In the genomic region with DNA sequence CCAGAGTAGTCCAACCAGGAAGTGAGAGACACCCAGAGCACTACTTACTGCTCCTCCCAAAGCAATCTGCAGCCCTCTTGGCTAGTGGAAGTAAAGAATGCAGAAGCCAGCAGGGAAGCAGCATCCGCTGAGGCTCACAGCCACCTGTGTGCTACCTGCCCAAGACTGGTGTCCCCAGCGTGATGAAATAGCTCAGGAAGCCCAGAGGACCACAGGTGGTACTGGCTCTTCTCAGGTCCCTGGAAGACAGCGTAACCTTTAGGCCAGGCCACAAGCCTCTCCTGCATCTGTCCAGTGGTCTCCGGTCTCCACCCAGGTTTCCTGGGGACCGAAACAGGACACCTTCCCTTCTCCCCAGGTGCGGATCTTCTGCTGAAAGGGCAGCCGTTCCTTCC, we compare ENCODE assay signal across 8 mouse cellular contexts. TPM values are rescaled to one million over a fixed set of nuclear protein-coding genes. Genes with fewer than 3 reads are reported as not detected.
A peak's percentile ranks its signal among the peaks of the same experiment; 100 is the strongest.
DNase-seq lines count a peak whose midpoint lies in the region; ATAC-seq and TF ChIP-seq lines count a peak whose summit lies in the region.

No protein-coding gene starts in this region.

- no peak for TF ChIP-seq CTCF in bone marrow macrophage, adult 2 months (IDR thresholded peaks at IDR 0.05; ENCODE audit: low read depth, low read length)

- H3K9ac ChIP-seq in forebrain, embryonic 13.5 days, result peak overlapping the region; percentile 78
- H3K9ac ChIP-seq in intestine, embryonic 15.5 days, result peak overlapping the region; percentile 61
- no peak overlapping the region for H3K9ac ChIP-seq in liver, embryonic 13.5 days
- H3K9ac ChIP-seq in neural tube, embryonic 13.5 days, result peak overlapping the region; percentile 84

- peak overlapping the region; percentile 96 for H3K27ac ChIP-seq in bone marrow macrophage, adult 2 months (ENCODE audit: insufficient read depth, low read depth, low read length)
- no peak overlapping the region for H3K27ac ChIP-seq in forebrain, embryonic 13.5 days
- H3K27ac ChIP-seq in intestine, embryonic 15.5 days, result 0 out of 2 replicates have a peak overlapping the region, but pooled peaks have one; percentile 27
- peak overlapping the region; percentile 34; the same call in 1 of the 2 replicates for H3K27ac ChIP-seq in liver, embryonic 13.5 days
- H3K27ac ChIP-seq in neural tube, embryonic 13.5 days (replicated peaks), result peak overlapping the region; percentile 76; the same call in 1 of the 2 replicates

- WGBS in forebrain, embryonic 13.5 days, result 13% methylated on average over 7 of the region's 7 CpGs
- 22% methylated on average over 7 of the region's 7 CpGs for WGBS in intestine, embryonic 15.5 days
- WGBS in liver, embryonic 13.5 days (ENCODE audit: insufficient replicate concordance), result 26% methylated on average over 7 of the region's 7 CpGs
- 11% methylated on average over 7 of the region's 7 CpGs for WGBS in neural tube, embryonic 13.5 days

- no peak for TF ChIP-seq POLR2A in bone marrow macrophage, adult 2 months (IDR thresholded peaks at IDR 0.05; ENCODE audit: borderline replicate concordance, low read depth, low read length)

- peak; percentile 24 for DNase-seq in CD4-positive, CD25-positive, alpha-beta regulatory T cell, adult 2 months (ENCODE audit: low read depth, low spot score)
- DNase-seq in liver, embryonic 13.5 days, result no peak
- DNase-seq in ovary, postnatal 14 days (ENCODE audit: low spot score), result no peak

- ATAC-seq in CD4-positive, CD25-positive, alpha-beta regulatory T cell, adult 4 months, result no peak
- peak; percentile 25; the same call in 1 of the 2 replicates for ATAC-seq in forebrain, embryonic 13.5 days
- ATAC-seq in intestine, embryonic 15.5 days, result peak; percentile 18
- peak; percentile 9; the same call in 1 of the 2 replicates for ATAC-seq in liver, embryonic 13.5 days (ENCODE audit: low read depth)
- ATAC-seq in neural tube, embryonic 13.5 days (ENCODE audit: low read depth), result peak; percentile 9; the same call in 1 of the 2 replicates

- no peaks in the 10 kb centered on the region for H3K36me3 ChIP-seq in forebrain, embryonic 13.5 days (ENCODE audit: poor library complexity, severe bottlenecking)
- H3K36me3 ChIP-seq in intestine, embryonic 15.5 days, result no peaks in the 10 kb centered on the region
- H3K36me3 ChIP-seq in liver, embryonic 13.5 days, result no peaks in the 10 kb centered on the region
- H3K36me3 ChIP-seq in neural tube, embryonic 13.5 days, result no peaks in the 10 kb centered on the region

- H3K4me3 ChIP-seq in bone marrow macrophage, adult 2 months (ENCODE audit: insufficient read depth, low read length), result peak overlapping the region; percentile 68
- peak overlapping the region; percentile 73 for H3K4me3 ChIP-seq in forebrain, embryonic 13.5 days
- peak overlapping the region; percentile 77 for H3K4me3 ChIP-seq in intestine, embryonic 15.5 days (replicated peaks)
- peak overlapping the region; percentile 59 for H3K4me3 ChIP-seq in liver, embryonic 13.5 days (replicated peaks)
- H3K4me3 ChIP-seq in neural tube, embryonic 13.5 days, result peak overlapping the region; percentile 65

- H3K4me1 ChIP-seq in bone marrow macrophage, adult 2 months (ENCODE audit: control insufficient read depth, insufficient read depth, low read length), result peaks cover 17% of the 10 kb centered on the region
- peaks cover 14% of the 10 kb centered on the region for H3K4me1 ChIP-seq in forebrain, embryonic 13.5 days
- H3K4me1 ChIP-seq in intestine, embryonic 15.5 days (replicated peaks), result 0 out of 2 replicates have a peak, but pooled peaks cover 5% of the 10 kb centered on the region
- no peaks in the 10 kb centered on the region for H3K4me1 ChIP-seq in liver, embryonic 13.5 days (replicated peaks)
- peaks cover 11% of the 10 kb centered on the region for H3K4me1 ChIP-seq in neural tube, embryonic 13.5 days (replicated peaks)

- H3K9me3 ChIP-seq in forebrain, embryonic 13.5 days (replicated peaks), result no peaks in the 10 kb centered on the region
- no peaks in the 10 kb centered on the region for H3K9me3 ChIP-seq in intestine, embryonic 15.5 days
- H3K9me3 ChIP-seq in liver, embryonic 13.5 days (replicated peaks), result no peaks in the 10 kb centered on the region
- H3K9me3 ChIP-seq in neural tube, embryonic 13.5 days, result no peaks in the 10 kb centered on the region

- H3K27me3 ChIP-seq in forebrain, embryonic 13.5 days, result no peaks in the 10 kb centered on the region
- no peaks in the 10 kb centered on the region for H3K27me3 ChIP-seq in intestine, embryonic 15.5 days (replicated peaks)
- no peaks in the 10 kb centered on the region; the same call in 1 of the 2 replicates for H3K27me3 ChIP-seq in liver, embryonic 13.5 days
- H3K27me3 ChIP-seq in neural tube, embryonic 13.5 days, result no peaks in the 10 kb centered on the region; the same call in 1 of the 2 replicates

- H3K4me2 ChIP-seq in forebrain, embryonic 13.5 days, result peak overlapping the region; percentile 73
- peak overlapping the region; percentile 88 for H3K4me2 ChIP-seq in intestine, embryonic 15.5 days (replicated peaks)
- H3K4me2 ChIP-seq in liver, embryonic 13.5 days, result peak overlapping the region; percentile 66
- H3K4me2 ChIP-seq in neural tube, embryonic 13.5 days, result peak overlapping the region; percentile 77

RNA-seq across cellular contexts. Expression of gene Slc16a7, which starts 0.8 kb away (rescaled TPM):
- polyA plus RNA-seq in CD4-positive, CD25-positive, alpha-beta regulatory T cell, adult 4 months (2017; shearing (Covaris generic)), result under 1 TPM in 1 of 2 experiments, not detected in 1; 0.83 TPM
- 34.6 and 36.5 TPM in 2 replicates for polyA plus RNA-seq in bone marrow macrophage, adult 2 months (2012; ENCODE audit: insufficient read depth, insufficient read length, missing spikeins)
- 2.6 and 4.0 TPM in 2 replicates for polyA plus RNA-seq in forebrain, embryonic 13.5 days (2015; fragmentation: Nextera tagmentation; extraction: Ambion mirVana)
- 3.1 and 4.7 TPM in 2 replicates for polyA plus RNA-seq in intestine, embryonic 15.5 days (2015; fragmentation: Nextera tagmentation; extraction: Ambion mirVana)
- 6.8 and 8.7 TPM in 2 replicates for polyA plus RNA-seq in liver, embryonic 13.5 days (2015; fragmentation: Nextera tagmentation; extraction: Ambion mirVana)
- polyA plus RNA-seq in neural tube, embryonic 13.5 days (2015; fragmentation: Nextera tagmentation; extraction: Ambion mirVana), result 7.5 and 9.9 TPM in 2 replicates
